Mouse (Mus musculus): ENCODE measurements around the gene Lpcat1.

GRCm38 (mm10) chr13:73505686-73506467 lies 38.9 kb downstream of the Lpcat1 start:
- TF ChIP-seq CTCF (IDR thresholded peaks at IDR 0.05; ENCODE audit: insufficient read depth, low read length), result peak; percentile 92
- TF ChIP-seq POLR2A (IDR thresholded peaks at IDR 0.05; ENCODE audit: borderline replicate concordance, extremely low read depth, low read depth, low read length), result no peak
